Mouse (Mus musculus) embryonic stem cell, embryonic (primary cell): Measurements from ENCODE around the gene Zfp467.

Experiments used
- CTCF ChIA-PET, 4 experiments: fragments of 300-600 bp in 2 of 4; fragments of 350-600 bp in 2 of 4; sonication (Branson Sonifier 250); formaldehyde crosslinking; loops; one replicate each; lab custom pipeline; 2022; ENCODE audit warnings: inconsistent platforms in 2 of 4; lab: Charles Lee
- POLR2A ChIA-PET, 4 experiments: fragments of 300-600 bp in 2 of 4; fragments of 350-600 bp in 2 of 4; sonication (Branson Sonifier 250); formaldehyde crosslinking; loops; one replicate each; lab custom pipeline; 2022; ENCODE audit warnings: antibody characterized with exemption in 4 of 4, inconsistent platforms in 1 of 4; lab: Charles Lee

The Zfp467 gene

DNA sequence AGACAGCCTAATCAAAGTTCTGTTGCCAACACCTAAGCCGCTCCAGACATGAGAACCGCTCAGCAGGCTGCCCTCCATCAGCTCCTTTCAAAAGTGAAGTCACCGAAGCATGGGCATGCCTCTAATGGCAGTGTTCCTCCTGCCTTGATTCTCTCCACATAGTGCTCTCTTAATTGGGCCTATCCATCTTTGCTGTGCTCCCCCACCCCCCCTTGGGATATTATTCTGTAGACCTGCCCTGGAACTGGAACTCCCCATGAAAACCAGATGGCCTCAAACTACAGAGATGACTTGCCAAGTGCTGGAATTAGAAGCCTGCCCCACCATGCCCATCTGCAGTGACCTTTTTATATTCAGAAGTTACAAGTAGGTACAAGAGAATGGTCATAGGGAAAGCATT, 22.3 kb downstream of the Zfp467 start:
- ChIA-PET POLR2A (interaction anchor here in 1 of 4 experiments (0.7 kb wide), 1 partner anchor 130 kb away, joined by 3 read pairs; no protein-coding TSS in a partner anchor), CTCF (interaction anchor here in 2 of 4 experiments (0.5 to 1.0 kb wide), 3 partner anchors 135 to 347 kb away, joined by 4 to 7 read pairs (median 4); partner anchors contain the start of gene Gimap3 (in 1 of the 2))

DNA sequence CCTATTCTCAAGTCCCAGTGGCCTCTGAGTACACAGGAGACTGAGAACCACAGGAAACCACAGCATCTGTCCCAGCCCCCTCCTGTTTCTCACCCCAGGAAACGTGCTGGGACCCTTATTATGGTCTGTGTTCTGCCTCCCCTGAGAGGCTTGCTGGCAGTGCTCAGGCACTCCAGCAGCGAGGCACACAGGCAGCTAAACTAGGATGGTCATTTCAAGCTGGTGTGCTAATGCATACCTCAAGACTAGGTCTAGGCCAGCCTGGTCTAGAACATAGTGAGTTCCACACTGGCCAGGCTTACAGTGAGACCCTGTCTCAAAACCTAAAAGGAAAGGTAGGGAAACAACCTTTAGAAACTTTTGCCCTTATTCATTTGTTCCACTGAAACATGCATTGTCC, 25.0 kb downstream of the Zfp467 start:
- CTCF ChIA-PET = interaction anchor here in 1 of 4 experiments (0.5 kb wide), 1 partner anchor 118 kb away, joined by 3 read pairs; no protein-coding TSS in a partner anchor

DNA sequence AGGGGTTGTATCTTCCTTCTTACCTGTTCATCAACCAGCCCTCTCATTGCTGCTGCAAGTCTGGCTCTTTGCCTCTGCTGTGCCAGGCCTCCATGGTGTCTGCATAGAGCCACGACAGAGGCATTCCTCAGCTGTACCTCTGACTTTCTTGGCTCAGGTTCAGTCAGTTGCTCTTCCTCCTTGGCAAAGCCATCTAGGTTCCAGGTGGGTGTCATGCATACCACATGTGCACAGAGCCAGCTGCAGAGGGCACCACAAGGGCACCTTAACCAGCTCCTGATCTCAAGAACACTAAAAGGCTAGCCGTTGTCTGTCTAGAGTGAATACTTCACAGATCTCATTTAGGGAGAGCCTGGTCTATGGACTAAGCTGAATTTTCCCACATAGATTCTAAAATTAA, 29.1 kb downstream of the Zfp467 start:
- ChIA-PET POLR2A (no interaction called here), CTCF (no interaction called here)

More for the DNA sequence above, 25.0 kb downstream of the Zfp467 start:
- POLR2A ChIA-PET = interaction anchor here in 1 of 4 experiments (0.5 kb wide), 1 partner anchor 24 kb away, joined by 3 read pairs; no protein-coding TSS in a partner anchor

DNA sequence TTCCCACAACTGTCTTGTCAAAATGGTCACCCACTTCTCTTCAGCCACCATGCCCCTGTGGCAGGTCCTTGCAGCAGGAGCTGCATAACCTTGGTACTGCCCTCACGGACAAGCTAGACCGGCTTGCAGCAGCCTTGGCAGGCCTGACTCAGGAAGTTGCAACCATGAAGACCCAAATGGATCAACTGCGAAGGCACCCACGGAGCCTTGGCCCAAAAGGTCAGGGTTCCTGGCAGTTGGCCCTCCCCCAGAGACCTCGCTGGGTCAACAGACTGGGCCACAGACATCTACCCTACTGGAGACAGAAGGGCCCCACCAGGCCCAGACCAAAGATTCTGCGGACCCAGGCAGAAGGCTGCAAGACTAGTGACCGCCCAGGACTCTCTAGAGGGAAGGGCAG, 30.0 kb downstream of the Zfp467 start:
- ChIA-PET POLR2A (no interaction called here), CTCF (interaction anchor here in 2 of 4 experiments (0.5 to 0.6 kb wide), 3 partner anchors 8 to 238 kb away, joined by 4 to 10 read pairs (median 5); no protein-coding TSS in a partner anchor)

DNA sequence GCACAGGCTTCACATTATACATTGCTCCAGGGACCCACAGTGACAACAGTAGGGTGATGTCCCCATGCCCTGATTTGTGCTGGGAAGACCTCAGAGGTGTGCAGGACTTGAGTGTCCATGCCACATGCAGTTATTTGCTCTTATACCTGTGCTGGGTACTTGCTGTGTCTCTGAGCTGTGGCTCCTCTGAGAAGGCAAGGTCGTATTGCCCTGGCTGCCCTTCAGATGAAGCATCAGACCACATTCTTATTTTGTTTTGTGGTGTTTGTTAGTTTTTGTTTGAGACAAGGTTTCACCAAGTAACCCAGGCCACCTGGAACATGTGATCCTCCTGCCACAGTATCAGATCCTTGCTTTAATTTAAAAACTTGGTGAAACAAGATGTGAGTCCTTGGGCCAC, 30.7 kb downstream of the Zfp467 start:
- ChIA-PET POLR2A (no interaction called here), CTCF (interaction anchor here in 1 of 4 experiments (0.5 to 0.8 kb wide), 2 partner anchors 21 to 232 kb away, joined by 4 to 10 read pairs; partner anchors contain the start of gene Gimap8)

DNA sequence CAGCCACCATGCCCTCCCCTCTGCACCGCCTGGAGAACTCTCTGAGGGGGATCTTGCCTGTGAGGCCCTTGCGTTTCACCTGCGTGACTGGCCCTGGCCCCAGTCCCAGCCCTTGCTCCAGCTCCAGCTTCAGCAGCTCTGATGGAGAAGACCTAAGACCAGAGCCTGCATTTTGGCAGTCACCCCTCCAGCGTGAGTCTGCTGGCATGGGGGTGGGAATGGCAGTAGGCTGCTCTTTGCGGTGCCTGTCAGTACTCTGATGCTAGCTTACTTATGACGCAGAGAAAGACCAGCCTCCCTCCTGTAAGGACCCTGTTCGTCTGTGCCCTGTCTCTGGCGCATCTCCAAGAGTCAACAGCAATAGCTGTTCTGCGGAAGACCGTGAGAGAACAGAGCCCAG, 32.5 kb downstream of the Zfp467 start:
- ChIA-PET POLR2A (interaction anchor here in 2 of 4 experiments (0.6 to 1.2 kb wide), 2 partner anchors 13 to 277 kb away, joined by 3 read pairs; no protein-coding TSS in a partner anchor), CTCF (no interaction called here)

DNA sequence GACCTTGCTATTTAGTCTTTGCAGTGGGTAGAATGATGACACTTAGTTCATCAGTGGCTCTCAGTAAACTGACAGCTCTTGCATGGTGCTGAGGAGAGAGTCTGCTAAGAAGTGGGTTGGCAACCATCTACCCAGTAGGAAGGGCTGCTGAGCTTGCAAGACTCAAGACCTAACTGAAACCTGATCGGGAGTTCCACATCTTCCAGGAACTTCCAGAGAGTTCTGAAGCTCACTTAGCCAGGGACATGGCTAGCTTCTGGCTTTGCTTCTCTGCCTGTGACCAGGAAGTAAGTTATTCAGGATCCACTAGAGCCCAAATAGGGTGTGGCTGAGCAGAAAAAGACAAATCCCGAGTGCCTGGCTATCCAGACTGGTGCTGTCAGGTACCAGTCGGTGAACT, 33.0 kb downstream of the Zfp467 start:
- POLR2A ChIA-PET = interaction anchor here in 2 of 4 experiments (0.6 to 1.3 kb wide), 3 partner anchors 12 to 277 kb away, joined by 3 read pairs; no protein-coding TSS in a partner anchor
- CTCF ChIA-PET = interaction anchor here in 2 of 4 experiments (0.5 kb wide), 2 partner anchors 123 to 448 kb away, joined by 3 to 5 read pairs; no protein-coding TSS in a partner anchor

DNA sequence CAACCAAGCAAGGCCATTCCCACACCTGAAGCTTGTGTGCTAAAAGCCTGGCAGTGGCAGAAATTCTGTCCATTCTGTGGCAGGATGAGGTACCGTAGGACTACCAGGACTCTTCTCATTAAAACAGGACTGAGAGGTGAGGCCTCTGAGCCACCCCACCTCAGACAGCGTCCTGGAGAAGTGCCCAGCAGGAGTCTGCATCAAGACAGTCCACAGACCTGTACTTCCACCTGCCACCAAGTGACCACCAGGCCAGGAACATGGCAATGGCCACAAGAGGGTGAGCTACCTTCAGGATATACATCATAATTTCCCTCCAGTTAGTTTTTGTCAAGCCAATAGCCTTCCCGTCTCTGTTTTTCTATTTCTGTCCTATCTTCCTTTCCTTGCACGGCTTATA, 33.5 kb downstream of the Zfp467 start:
- CTCF ChIA-PET = interaction anchor here in 2 of 4 experiments (0.5 kb wide), 2 partner anchors 123 to 448 kb away, joined by 3 to 5 read pairs; no protein-coding TSS in a partner anchor

DNA sequence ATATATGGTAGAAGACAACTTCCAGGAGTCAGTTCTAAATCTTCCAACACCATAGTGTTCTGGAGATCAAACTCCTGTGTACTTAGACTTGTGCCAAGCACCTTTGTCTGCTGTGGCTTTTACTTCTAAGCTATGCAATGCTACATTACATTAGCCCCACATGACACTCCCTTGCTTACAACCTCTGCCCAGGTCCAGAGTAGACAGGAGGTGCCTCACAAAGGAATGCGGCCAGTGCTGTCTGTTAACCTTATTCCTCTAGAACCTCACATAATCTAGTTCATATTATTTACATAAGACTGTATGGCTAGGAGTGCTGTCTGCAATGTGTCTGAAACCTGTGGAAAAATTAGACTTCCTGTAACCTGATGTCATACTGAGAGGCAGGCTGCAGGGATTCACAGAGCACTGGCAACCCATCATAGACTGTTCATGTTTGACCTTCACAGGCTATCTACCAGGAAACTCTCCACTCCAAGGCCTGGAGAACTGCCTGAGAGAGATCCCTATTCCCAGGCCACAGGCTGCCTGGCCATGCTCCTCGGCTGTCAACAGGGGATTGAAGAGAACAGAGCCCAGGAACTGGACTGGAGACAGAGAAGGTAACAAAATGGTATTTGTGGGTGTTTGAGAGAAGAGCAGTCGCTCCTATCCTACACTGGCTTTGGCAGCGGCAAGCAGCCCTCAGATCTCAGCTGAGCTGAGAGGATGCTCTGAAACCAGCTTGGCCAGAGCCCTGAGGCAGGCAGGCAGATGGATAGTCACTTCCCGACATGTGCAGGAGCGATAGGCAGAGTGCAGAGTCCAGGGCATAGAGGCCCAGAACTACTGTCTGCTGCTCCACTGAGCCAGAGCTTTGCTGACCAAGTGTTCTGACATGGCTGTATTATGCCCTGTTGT, 34.2 kb downstream of the Zfp467 start:
- CTCF ChIA-PET = no interaction called here
- POLR2A ChIA-PET = interaction anchor here in 1 of 4 experiments (1.3 kb wide), 1 partner anchor 13 kb away, joined by 3 read pairs; no protein-coding TSS in a partner anchor

More for the DNA sequence above, 33.5 kb downstream of the Zfp467 start:
- POLR2A ChIA-PET = interaction anchor here in 1 of 4 experiments (1.2 to 1.3 kb wide), 2 partner anchors 12 kb away, joined by 3 read pairs; no protein-coding TSS in a partner anchor

DNA sequence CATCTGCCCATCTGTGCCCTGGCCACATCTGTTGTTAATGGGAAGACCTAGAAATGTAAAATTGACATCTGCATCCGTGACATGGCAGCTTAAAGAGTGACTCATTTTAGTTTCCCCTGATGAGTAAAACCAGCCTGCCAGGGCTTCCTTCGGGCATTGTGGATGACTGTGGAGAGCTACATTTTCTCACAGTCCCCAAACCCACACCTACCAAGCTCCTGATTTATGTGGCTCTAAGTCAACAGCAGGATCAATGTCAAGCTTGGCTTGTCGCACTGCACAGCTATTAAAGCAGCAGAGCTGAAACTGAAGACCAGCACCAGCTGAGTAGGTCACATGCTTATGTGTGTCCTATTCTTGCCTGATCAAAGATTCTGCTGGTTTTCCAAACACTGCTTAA, 35.1 kb downstream of the Zfp467 start:
- POLR2A ChIA-PET = interaction anchor here in 1 of 4 experiments (0.8 kb wide), 1 partner anchor 15 kb away, joined by 3 read pairs; the partner anchor contains the start of gene Krba1
- CTCF ChIA-PET = no interaction called here

DNA sequence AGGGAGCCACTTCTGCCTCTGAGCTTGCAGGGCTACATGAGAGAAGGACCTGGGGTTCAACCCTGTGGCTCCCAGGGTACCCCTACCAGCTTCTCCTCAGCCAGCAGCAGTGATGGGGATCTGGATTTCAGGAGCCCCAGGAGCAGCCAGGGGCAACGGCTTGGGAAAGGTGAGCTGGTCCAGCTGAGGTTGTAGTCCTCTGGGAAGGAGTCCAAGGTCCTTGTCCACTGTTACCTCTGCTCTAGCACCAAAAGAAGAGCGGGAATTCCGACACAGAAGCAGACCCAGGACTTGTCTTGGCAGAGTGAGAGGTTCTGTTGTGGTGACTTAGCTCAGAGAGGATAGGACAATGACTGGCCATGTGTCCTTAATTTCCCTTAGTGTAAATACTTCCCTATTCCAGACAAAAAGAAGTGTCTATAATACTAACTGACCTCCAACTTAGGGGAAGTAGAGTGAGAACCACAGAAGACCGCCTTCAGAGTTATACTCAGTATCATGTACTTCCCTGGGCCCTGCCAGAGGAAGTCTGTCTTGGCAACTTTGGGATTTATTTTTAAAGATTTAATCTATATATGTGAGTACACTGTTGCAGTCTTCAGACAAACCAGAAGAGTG, 35.8 kb downstream of the Zfp467 start:
- CTCF ChIA-PET = no interaction called here
- POLR2A ChIA-PET = interaction anchor here in 2 of 4 experiments (0.8 to 2.6 kb wide), 4 partner anchors 10 to 14 kb away, joined by 3 to 9 read pairs (median 4); partner anchors contain the start of gene Krba1 (in 2 of the 2)

DNA sequence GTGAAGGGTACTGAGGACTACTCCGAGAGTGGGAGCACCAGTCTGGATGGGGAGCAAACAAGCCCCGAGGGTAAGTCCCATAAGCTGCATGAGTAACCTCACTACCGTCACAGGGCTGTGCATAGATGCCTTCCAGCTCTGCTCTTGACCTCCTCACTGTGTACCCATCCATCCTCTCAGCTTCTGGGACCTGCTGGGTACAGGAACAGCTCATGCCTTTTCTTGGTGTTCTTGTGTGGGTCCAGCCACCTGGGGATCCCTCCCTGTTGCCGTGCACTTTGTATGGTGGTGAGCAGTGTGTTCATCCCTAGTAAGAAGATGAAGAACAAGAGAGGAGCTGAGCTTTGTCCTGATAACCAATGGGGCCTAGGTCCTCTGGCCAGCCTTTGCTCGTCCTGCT, 41.6 kb downstream of the Zfp467 start:
- CTCF ChIA-PET = interaction anchor here in 1 of 4 experiments (1.1 kb wide), 1 partner anchor 9 kb away, joined by 4 read pairs; the partner anchor contains the start of gene Krba1
- POLR2A ChIA-PET = interaction anchor here in 1 of 4 experiments (0.6 to 1.8 kb wide), 2 partner anchors 8 to 276 kb away, joined by 3 to 5 read pairs; partner anchors contain the start of gene Krba1

DNA sequence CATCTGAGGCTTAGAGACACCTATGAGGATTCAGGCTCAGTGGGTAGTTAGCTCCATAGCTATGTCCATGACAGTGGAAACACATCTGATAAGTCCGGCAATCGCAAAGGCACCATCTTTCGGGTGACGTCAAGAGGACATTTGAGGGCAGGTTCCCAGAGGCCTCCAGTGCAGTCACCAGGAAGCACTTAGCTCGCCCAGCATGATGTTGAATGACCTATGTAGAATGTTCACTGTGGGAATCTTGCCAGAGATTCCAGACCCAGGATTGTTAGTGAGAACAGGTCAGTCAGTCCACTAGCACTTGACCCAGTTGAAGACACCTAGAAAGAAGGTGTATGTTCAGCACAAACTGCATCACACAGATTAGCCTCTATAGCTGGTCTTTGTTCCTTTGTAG, 45.7 kb downstream of the Zfp467 start:
- POLR2A ChIA-PET = interaction anchor here in 1 of 4 experiments (0.8 to 1.0 kb wide), 2 partner anchors 9 to 13 kb away, joined by 3 read pairs; no protein-coding TSS in a partner anchor
- CTCF ChIA-PET = no interaction called here

DNA sequence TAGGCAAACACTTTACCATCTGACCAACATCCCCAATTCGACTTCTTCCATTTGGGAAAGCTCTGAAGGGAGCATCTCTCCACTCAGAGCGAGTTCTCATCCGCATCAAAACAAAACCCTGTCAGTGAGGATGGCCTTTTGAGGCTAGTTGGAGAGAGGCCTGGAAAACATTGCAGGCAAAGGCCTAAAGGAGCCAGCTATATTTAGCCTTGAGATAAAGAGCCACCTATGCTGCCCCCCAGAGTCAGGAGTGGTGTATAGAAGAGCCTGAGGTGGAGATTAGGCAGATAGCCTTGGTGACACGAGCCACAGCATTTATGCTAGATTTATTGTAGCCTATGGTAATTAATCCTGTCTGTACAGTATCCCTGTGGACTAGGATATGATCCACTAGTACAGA, 48.3 kb downstream of the Zfp467 start:
- ChIA-PET CTCF (no interaction called here), POLR2A (interaction anchor here in 1 of 4 experiments (0.6 kb wide), 1 partner anchor 281 kb away, joined by 3 read pairs; no protein-coding TSS in a partner anchor)

DNA sequence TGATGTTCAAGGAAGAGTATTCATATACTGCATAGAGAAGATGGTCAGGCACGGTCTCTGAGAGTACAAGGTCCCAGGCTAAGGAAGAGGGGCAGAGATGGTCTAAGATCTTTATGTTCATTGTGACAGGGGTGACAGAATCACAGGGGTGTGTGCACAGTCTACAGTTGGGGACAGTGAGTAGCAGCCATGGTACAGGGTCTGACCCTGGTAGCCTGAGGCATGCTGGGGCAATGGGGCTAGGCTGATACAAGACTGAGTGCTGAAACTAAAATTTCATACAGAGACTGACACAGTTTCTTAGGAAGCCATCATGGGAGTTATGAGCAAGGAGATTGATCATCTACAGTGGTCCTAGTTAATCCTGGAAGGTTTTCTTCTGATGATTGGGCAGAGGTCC, 48.9 kb downstream of the Zfp467 start:
- CTCF ChIA-PET = no interaction called here
- POLR2A ChIA-PET = interaction anchor here in 2 of 4 experiments (0.6 to 2.1 kb wide), 8 partner anchors 8 to 602 kb away, joined by 3 to 11 read pairs (median 5); partner anchors contain the start of gene Zfp467 (in 1 of the 2)

DNA sequence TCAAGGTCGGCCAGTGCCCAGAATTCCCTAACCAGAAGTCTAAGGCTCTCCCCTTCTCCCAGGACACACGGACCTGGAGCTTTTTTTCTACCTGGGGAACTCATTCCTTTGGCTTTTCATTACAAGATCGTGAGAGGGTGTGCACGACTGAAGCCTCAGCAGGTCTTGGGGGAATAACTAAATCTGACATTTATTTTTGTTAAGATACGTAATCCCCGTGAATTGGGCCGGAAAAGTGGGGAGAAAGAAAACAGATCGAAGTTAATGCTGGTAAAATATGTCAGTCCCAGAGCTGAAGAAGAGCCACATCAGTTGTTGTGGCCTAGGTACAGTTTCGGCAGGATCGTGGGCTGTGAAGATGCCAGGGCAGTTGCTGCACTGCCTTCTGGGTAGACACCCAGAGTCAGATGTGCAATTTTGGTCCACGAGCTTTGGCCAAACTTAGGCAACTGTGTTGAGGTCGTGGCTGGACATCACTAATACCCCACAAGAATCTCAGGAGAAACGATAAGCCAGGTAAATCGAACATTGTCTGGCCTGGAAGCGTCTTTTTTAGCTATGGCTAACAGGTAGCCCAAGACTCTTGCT, 49.5 kb downstream of the Zfp467 start:
- ChIA-PET POLR2A (interaction anchor here (0.5 to 2.1 kb wide), 20 partner anchors 8 to 602 kb away, joined by 3 to 11 read pairs (median 3); partner anchors contain the start of genes Lrrc61 (in 1 of the 4), Zfp467 (in 1 of the 4) and Zfp956 (in 1 of the 4)), CTCF (interaction anchor here in 1 of 4 experiments (0.8 to 1.2 kb wide), 2 partner anchors 9 to 218 kb away, joined by 4 read pairs; no protein-coding TSS in a partner anchor)
